Mouse (Mus musculus): Measurements from ENCODE around the gene Cltb.

GRCm38 (mm10) chr13:54616998-54617397 lies 5.9 kb upstream of the Cltb start:
- TF ChIP-seq CTCF (IDR thresholded peaks at IDR 0.05; ENCODE audit: low read depth) (peak; percentile 27; the same call in 1 of the 2 replicates), EP300 (IDR thresholded peaks at IDR 0.05; ENCODE audit: low read depth) (no peak)

Data from heart, postnatal 0 days (tissue).